Mouse (Mus musculus) midbrain, embryonic 14.5 days (tissue): ENCODE measurements at regions not wholly inside any gene's neighbourhood (a gene's known extent, or its start where the extent isn't known, plus 50 kb on each side); places are given as distances from the start of the nearest gene placed in this dataset.

Experiments
- ATAC-seq: fragments of 200-750 bp; cut with Nextera tagmentation; 2 replicates; pipeline ENCODE4 v1.8.0; 2017; ENCODE audit warnings: moderate number of reproducible peaks, moderate library complexity; ENCODE audit not compliant: low FRiP score, low TSS enrichment
- DNase-seq: peaks from one replicate; pipeline ENCODE4 v3.0.0-alpha.2; 2015
- H3K27ac ChIP-seq: fragments of 300-500 bp; sonication (generic); replicated peaks from 2 replicates; pipeline ENCODE4 v1.5.1; 2014; ENCODE audit warnings: mild to moderate bottlenecking, low read depth, low read length, moderate library complexity
- H3K27me3 ChIP-seq: fragments of 300-500 bp; sonication (generic); 2 replicates; pipeline ENCODE4 v1.6.1; 2014; ENCODE audit warnings: low read length, control low read depth, mixed read lengths; ENCODE audit not compliant: control insufficient read depth, insufficient read depth
- H3K36me3 ChIP-seq: fragments of 300-500 bp; sonication (generic); 2 replicates; pipeline ENCODE4 v1.6.1; 2014; ENCODE audit warnings: low read length, control low read depth; ENCODE audit not compliant: control insufficient read depth, insufficient read depth
- H3K4me1 ChIP-seq: fragments of 300-500 bp; sonication (generic); 2 replicates; pipeline ENCODE4 v1.6.1; 2014; ENCODE audit warnings: mild to moderate bottlenecking, antibody characterized with exemption, low read length, control low read depth; ENCODE audit not compliant: control insufficient read depth, insufficient read depth
- H3K4me2 ChIP-seq: fragments of 300-500 bp; sonication (generic); 2 replicates; pipeline ENCODE4 v1.6.1; 2014; ENCODE audit warnings: mild to moderate bottlenecking, low read length, moderate library complexity
- H3K4me3 ChIP-seq: fragments of 300-500 bp; sonication (generic); replicated peaks from 2 replicates; pipeline ENCODE4 v1.5.1; 2014; ENCODE audit warnings: low read depth, low read length
- H3K9ac ChIP-seq: fragments of 300-500 bp; sonication (generic); replicated peaks from 2 replicates; pipeline ENCODE4 v1.6.1; 2014; ENCODE audit warnings: mild to moderate bottlenecking, low read length, moderate library complexity
- H3K9me3 ChIP-seq: fragments of 300-500 bp; sonication (generic); 2 replicates; pipeline ENCODE4 v1.6.1; 2016; ENCODE audit warnings: low read length, control low read depth, mixed read lengths; ENCODE audit not compliant: control insufficient read depth

GRCm38 (mm10) chr2:117071098-117071497 is 50.1 kb upstream of the Spred1 start:
- no peaks in the 10 kb centered on the region for H3K36me3 ChIP-seq
- no peaks in the 10 kb centered on the region for H3K27me3 ChIP-seq
- no peaks in the 10 kb centered on the region for H3K9me3 ChIP-seq
- H3K4me1 ChIP-seq = no peaks in the 10 kb centered on the region
- no peak overlapping the region for H3K4me3 ChIP-seq
- no peak overlapping the region for H3K9ac ChIP-seq
- DNase-seq (no peak), ATAC-seq (no peak)
- H3K4me2 ChIP-seq = no peak overlapping the region
- no peak overlapping the region for H3K27ac ChIP-seq
